Mouse (Mus musculus) heart, postnatal 25 days (tissue): ENCODE data around the gene Prkar1a. TPM values are rescaled to one million over a fixed set of nuclear protein-coding genes. Genes with fewer than 3 reads are reported as not detected.

Source experiments
- total RNA-seq, 2 experiments: library from RNA; stranded (reverse); gene quantifications; 2 replicates each; pipeline ENCODE4 v1.2.3; 2021

Gene Prkar1a
- total RNA-seq, 2 experiments from 2014 or later: 330 to 341 TPM

Other genes starting within 250 kb of the Prkar1a start
- gene 9930022D16Rik, start 235.5 kb upstream of the Prkar1a start, total RNA-seq: not detected
- 10 to 100 TPM; 51.4 to 60.5 TPM for gene Amz2, start 223.5 kb upstream of the Prkar1a start, total RNA-seq
- 1 to 10 TPM; 1.3 to 1.9 TPM for gene Arsg, start 176.0 kb upstream of the Prkar1a start, total RNA-seq
- 1 to 10 TPM; 7.7 to 8.8 TPM for gene Slc16a6, start 175.8 kb upstream of the Prkar1a start, total RNA-seq
- 100 to 1,000 TPM; 105 to 107 TPM for gene Wipi1, start 37.4 kb upstream of the Prkar1a start, total RNA-seq
- 1 to 10 TPM; 4.3 to 4.9 TPM for gene Fam20a, start 72.9 kb downstream of the Prkar1a start, total RNA-seq
- gene 1700012B07Rik, start 178.6 kb downstream of the Prkar1a start, total RNA-seq: not detected